Mouse (Mus musculus): ENCODE data around the gene Tmed4. TPM values are rescaled to one million over a fixed set of nuclear protein-coding genes. Genes with fewer than 3 reads are reported as not detected.

Gene Tmed4
- 254 and 312 TPM in 2 replicates for polyA plus RNA-seq (2012; rRNA removed)

GRCm38 (mm10) chr11:6274387-6275093, at the start of gene Tmed4:
TSS of gene Tmed4 (minus strand) at chr11:6274870.
- no peak for DNase-seq (ENCODE audit: low read depth)

GRCm38 (mm10) chr11:6323348-6323747, 48.7 kb upstream of the Tmed4 start:
- no peak for DNase-seq (ENCODE audit: low read depth)

GRCm38 (mm10) chr11:6322086-6322485, 47.4 kb upstream of the Tmed4 start:
- DNase-seq (ENCODE audit: low read depth) = no peak

GRCm38 (mm10) chr11:6319374-6319773, 44.7 kb upstream of the Tmed4 start:
- no peak for DNase-seq (ENCODE audit: low read depth)

- no peak for DNase-seq (ENCODE audit: low read depth)
These were observed 43.9 kb upstream of the Tmed4 start for GRCm38 (mm10) chr11:6318559-6318958.

- no peak for DNase-seq (ENCODE audit: low read depth)
These were observed 42.2 kb upstream of the Tmed4 start for GRCm38 (mm10) chr11:6316821-6317220.

- DNase-seq (ENCODE audit: low read depth) = no peak
These were observed 39.3 kb upstream of the Tmed4 start for GRCm38 (mm10) chr11:6313874-6314406.

GRCm38 (mm10) chr11:6308181-6308580, 33.5 kb upstream of the Tmed4 start:
- no peak for DNase-seq (ENCODE audit: low read depth)

- DNase-seq (ENCODE audit: low read depth) = no peak
These were observed 31.3 kb upstream of the Tmed4 start for GRCm38 (mm10) chr11:6305943-6306430.

GRCm38 (mm10) chr11:6302793-6303192, 28.1 kb upstream of the Tmed4 start:
- DNase-seq (ENCODE audit: low read depth) = no peak

GRCm38 (mm10) chr11:6299435-6299834, 24.8 kb upstream of the Tmed4 start:
- no peak for DNase-seq (ENCODE audit: low read depth)

GRCm38 (mm10) chr11:6296077-6296476, 21.4 kb upstream of the Tmed4 start:
- no peak for DNase-seq (ENCODE audit: low read depth)

- DNase-seq (ENCODE audit: low read depth) = no peak
These were observed 20.0 kb upstream of the Tmed4 start for GRCm38 (mm10) chr11:6294632-6295031.

GRCm38 (mm10) chr11:6293601-6294000, 18.9 kb upstream of the Tmed4 start:
- no peak for DNase-seq (ENCODE audit: low read depth)

GRCm38 (mm10) chr11:6292988-6293349, 18.3 kb upstream of the Tmed4 start:
- no peak for DNase-seq (ENCODE audit: low read depth)

GRCm38 (mm10) chr11:6292116-6292987, 17.7 kb upstream of the Tmed4 start:
- DNase-seq (ENCODE audit: low read depth) = peak; percentile 42

- no peak for DNase-seq (ENCODE audit: low read depth)
These were observed 16.9 kb upstream of the Tmed4 start, which contains the start of gene Ogdh for GRCm38 (mm10) chr11:6291401-6292115. TSS of gene Ogdh (plus strand) at chr11:6291633.

GRCm38 (mm10) chr11:6290883-6291282, 16.2 kb upstream of the Tmed4 start:
- DNase-seq (ENCODE audit: low read depth) = no peak

GRCm38 (mm10) chr11:6290138-6290537, 15.5 kb upstream of the Tmed4 start:
- no peak for DNase-seq (ENCODE audit: low read depth)

GRCm38 (mm10) chr11:6282940-6283339, 8.3 kb upstream of the Tmed4 start:
- DNase-seq (ENCODE audit: low read depth) = no peak

GRCm38 (mm10) chr11:6276466-6276865, 1.8 kb upstream of the Tmed4 start:
- no peak for DNase-seq (ENCODE audit: low read depth)

- DNase-seq (ENCODE audit: low read depth) = no peak
These were observed 419 bp upstream of the Tmed4 start for GRCm38 (mm10) chr11:6275094-6275484.
